Mouse (Mus musculus) heart, postnatal 4 days (tissue): ENCODE measurements around the gene Acot1. TPM values are rescaled to one million over a fixed set of nuclear protein-coding genes. Genes with fewer than 3 reads are reported as not detected.

ENCODE experiments used
- DNase-seq: peaks from one replicate; pipeline ENCODE4 v3.0.0; 2021
- total RNA-seq, 2 experiments: library from RNA; stranded (reverse); gene quantifications; 2 replicates each; pipeline ENCODE4 v1.2.3; 2021

Acot1 gene
- total RNA-seq, 2 experiments from 2014 or later = 161 to 177 TPM

DNA sequence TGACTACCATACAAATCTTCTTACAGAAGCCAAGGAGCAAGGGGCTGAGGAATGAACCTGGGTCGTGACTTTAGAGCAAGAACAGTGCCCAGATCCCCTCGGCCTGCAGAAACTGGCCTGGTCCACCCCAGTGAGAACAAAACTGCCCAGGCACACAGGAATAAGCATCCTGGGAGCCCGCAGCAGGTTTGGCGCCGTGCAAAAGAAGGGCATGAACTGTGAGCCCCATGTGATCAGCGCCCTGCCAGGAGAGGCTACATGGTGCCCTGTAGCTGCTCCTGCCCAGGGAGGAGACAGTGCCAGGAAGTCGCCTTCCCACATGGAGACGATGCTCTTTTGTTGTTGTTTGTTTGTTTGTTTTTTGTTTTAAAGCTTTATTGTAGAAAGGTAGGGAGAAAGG lies 55.3 kb downstream of the Acot1 start:
- no peak for DNase-seq

DNA sequence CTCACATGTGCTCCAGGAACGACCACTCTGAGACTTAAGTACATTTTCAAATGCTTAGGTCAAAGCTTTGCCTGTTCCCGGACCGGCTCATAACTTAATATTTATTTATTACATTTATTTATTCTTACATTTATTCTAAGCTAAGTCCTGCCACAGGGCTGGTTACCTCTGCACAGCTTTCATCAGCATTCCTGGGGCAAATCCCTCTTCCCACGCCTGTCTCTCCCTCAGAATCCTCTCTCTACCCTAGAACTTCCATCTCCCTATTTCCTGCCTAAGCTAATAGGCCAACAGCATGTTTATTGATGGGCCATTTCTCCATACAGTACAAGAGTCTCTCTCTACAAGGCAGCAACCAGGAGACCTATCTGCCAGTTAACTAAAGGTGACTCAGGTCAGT lies 58.5 kb downstream of the Acot1 start:
- DNase-seq = no peak

Other genes starting within 250 kb of the Acot1 start
- 10 to 100 TPM; 13.2 to 15.7 TPM for gene Papln, start 245.9 kb upstream of the Acot1 start, total RNA-seq
- 10 to 100 TPM; 34.5 to 37.1 TPM for gene Numb, start 87.6 kb upstream of the Acot1 start, total RNA-seq
- gene Riox1, start 58.9 kb upstream of the Acot1 start, total RNA-seq = 10 to 100 TPM; 10.6 to 10.8 TPM
- under 1 TPM in 1 of 2 experiments, not detected in 1; 0.09 TPM for gene Heatr4, start 24.6 kb upstream of the Acot1 start, total RNA-seq
- gene Acot2, start 21.6 kb upstream of the Acot1 start, total RNA-seq = 100 to 1,000 TPM; 204 to 209 TPM
- 1 to 10 TPM; 1.3 to 1.5 TPM for gene Acot4, start 28.9 kb downstream of the Acot1 start, total RNA-seq
- gene Gm49366, start 29.4 kb downstream of the Acot1 start, total RNA-seq = not detected
- 1 to 10 TPM; 2.2 to 2.5 TPM for gene Acot3, start 42.7 kb downstream of the Acot1 start, total RNA-seq
- under 1 TPM in 1 of 2 experiments, not detected in 1; 0.21 TPM for gene Acot5, start 59.8 kb downstream of the Acot1 start, total RNA-seq
- gene Acot6, start 91.2 kb downstream of the Acot1 start, total RNA-seq = 1 to 10 TPM; 2.9 to 3.4 TPM
- 10 to 100 TPM in 1 of 2 experiments, 1 to 10 TPM in 1; 9.2 to 12.3 TPM for gene Dnal1, start 104.9 kb downstream of the Acot1 start, total RNA-seq
- gene Pnma1, start 139.0 kb downstream of the Acot1 start, total RNA-seq = under 1 TPM; 0.54 to 0.62 TPM
- 10 to 100 TPM; 18.5 to 18.6 TPM for gene Elmsan1, start 209.4 kb downstream of the Acot1 start, total RNA-seq